Mouse (Mus musculus): ENCODE measurements around the gene Dhx9.
"Not testable (repeated sequence)": the region's sequence is repeated elsewhere in the genome, so short reads cannot be mapped to it uniquely, and the experiment has no call there.

Dhx9 gene

GRCm38 (mm10) chr1:153485201-153485796 lies 2.2 kb downstream of the Dhx9 start:
- no peak for DNase-seq

GRCm38 (mm10) chr1:153481025-153481412 lies 6.4 kb downstream of the Dhx9 start:
- DNase-seq = no peak

DNA sequence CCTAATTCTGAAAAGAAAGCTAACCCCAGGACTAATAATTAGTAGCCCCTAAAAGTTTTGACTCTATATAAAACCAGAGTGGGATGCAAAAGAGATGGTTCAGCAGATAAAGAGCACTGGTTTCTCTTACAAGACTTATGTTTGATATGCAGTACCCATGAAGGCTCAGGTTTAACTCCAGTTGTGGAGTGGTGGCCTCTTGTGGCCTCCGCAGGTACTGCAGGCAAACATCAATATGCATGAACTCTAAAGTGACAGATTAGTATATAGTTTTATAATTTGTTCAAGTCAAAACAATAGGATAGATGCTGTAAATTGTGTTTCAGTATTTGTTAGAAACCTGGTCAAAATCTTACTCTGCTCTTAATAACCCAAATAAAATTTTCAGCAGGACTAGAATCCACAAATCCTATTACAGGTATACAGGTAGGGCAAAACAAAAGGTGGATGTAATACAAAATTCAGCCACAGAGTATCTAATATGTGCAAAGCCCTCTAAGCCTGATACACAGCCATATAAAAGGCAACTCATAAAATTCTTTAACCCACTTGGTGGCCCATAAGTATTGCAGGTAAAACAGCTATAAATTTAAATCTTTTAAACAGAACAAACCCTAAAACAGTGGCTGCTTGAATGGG lies 7.0 kb downstream of the Dhx9 start:
- DNase-seq = peak; percentile 56 to 67

- DNase-seq = peak; percentile 9 to 21
Observed at GRCm38 (mm10) chr1:153479296-153479695, 8.2 kb downstream of the Dhx9 start.

DNA sequence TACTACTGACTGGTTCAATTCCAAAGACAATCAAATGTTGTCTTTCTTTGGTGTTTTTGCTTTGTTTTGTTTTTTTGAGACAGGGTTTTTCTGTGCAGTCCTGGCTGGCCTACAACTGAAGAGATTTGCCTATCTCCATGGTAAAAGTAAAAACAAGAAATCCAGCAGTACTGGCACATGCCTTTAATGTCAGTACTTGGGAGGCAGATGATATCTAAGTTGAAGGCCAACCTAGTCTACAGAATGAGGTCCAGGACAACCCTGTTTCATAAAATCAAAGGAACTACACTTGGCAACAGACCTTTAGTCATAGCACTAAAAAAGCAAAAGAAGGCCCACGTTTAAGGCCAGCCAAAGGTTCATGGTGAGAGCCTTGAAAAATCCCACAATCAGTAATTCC lies 25.7 kb downstream of the Dhx9 start:
- DNase-seq = no peak

- DNase-seq = no peak
Observed at GRCm38 (mm10) chr1:153456137-153456536, 31.3 kb downstream of the Dhx9 start.

DNA sequence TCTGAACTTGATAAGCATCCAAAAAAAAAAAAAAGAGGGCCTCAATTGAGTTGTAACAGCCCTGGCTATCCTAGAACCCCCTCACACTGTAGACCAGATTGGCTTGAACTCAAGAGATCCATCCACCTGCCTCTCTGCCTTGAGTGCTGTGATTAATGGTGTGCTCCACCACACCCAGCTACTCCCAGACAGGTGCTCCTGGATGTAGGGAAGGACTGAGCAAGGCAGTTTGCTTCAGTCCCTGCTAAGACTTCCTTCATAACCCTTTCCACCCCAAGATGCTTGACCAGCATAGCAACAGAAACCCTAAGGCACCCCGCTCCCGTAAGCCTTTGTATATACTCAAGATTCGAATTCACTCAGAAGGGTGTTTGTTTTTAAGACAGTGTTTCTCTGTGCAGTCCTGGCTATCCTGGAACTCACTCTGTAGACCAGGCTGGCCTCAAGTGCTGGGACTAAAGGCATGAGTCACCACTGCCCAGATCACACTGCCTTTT lies 34.3 kb downstream of the Dhx9 start:
- no peak for DNase-seq

DNA sequence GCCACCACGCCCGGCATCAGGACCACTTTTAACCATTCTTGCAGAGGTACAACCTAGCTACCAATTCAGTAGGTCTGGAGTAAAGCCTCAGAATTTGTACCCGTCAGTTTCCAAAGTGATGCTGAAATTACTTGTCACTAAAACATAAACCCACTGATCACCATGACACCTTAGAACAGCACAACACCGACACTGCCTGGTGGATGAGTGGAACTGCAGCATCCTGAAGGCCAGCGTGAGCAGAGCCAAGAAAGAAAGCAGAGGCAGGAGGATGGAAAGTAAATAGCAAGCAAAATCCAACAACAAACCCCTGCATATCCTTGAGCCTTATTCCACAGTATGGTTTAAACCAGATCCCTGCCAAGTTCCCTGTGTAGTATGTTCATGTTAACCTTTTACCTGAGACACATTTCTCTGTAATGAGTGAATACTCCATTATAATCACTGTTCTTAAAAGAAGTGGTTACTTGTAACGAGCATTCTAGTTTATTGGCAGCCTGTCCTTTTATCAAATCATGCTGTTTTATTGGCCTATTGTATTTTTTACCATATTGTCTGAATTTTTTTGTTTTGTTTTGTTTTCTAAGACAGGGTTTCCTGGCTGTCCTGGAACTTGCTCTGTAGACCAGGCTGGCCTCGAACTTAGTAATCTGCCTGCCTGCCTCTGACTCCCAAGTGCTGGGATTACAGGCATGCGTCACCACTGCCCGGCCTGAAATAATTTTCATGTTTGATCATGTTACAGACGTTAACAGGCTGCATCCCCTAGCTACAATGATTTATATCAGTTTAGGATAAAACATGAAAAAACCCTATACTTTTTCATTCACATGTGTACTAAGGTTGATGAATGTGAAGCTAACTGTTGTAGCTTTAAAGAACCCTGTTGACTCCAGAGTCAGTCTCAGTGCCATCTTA lies 36.0 kb downstream of the Dhx9 start:
- DNase-seq = peak; percentile 14 to 22

DNA sequence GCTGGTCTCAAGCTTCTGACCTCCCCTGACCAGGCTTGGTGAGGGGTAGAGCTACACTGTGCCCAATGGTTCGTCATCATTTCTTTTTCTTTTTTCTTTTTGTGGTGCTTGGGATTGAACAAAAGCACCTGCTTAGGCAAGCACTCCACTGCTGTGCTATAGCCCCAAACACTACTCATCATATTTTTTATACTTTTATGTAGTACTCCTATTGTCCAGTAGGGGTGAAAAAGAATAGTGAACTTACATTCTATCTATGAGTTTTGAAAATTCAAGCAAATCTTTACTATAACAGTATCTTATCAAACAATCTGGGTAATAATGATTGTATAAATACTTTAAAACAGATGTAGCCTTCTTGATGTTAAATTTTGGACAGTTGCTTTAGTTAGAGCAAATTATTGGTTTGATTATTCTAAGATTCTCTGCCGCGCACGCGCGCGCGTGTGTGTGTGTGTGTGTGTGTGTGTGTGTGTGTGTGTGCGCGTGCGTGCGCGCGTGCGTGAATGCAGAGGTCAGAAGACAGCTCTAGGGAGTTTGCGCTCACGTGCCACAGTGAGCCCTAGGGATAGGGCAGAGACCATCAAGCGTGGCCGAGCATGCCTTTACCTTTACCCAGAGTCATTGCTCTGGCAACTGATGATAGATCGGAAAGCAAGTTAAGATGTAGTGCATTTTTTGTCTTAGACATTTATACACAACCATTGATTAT lies 41.2 kb downstream of the Dhx9 start:
- no peak for DNase-seq

- DNase-seq = no peak
Observed at GRCm38 (mm10) chr1:153443632-153444031, 43.8 kb downstream of the Dhx9 start.

DNA sequence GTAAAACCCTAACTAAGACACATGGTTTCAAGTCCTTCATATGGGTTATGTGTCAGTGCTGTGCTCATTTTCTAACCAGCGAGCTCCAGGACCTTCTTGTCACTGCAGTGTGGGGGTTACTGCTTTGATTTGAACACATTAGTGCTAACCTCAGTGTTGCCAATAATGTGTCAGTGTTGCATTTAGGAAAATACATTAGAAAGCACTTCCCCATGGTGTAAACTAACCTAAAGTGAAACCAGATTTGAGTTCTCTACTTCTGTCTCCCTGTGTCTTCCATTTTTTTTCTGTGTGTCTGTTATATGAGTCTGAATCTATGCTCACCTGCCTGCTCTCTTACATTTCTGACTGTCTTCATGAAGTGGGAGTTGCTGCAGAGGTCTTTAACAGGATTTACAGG lies 44.4 kb downstream of the Dhx9 start:
- no peak for DNase-seq

DNA sequence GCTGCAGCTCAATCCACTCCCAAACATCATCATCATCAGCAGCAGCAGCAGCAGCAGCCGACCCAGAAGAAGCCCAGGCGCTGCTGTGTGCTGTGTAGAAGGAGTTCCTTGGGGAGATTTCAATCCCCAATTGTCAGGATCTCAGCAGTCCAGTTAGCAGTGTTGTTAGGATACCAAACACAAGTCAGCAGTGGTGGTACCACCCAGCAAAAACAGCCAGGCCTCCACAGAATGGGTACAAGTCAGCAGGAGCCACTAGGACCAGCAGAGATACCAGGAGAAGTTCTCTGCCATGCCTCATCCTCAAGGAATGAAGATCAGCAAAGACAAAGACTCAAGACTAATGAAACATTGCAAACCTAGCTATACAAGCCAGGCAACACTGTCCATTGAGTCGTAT lies 45.8 kb downstream of the Dhx9 start:
- no peak for DNase-seq

- DNase-seq = no peak
Observed at GRCm38 (mm10) chr1:153440752-153441151, 46.7 kb downstream of the Dhx9 start.

DNA sequence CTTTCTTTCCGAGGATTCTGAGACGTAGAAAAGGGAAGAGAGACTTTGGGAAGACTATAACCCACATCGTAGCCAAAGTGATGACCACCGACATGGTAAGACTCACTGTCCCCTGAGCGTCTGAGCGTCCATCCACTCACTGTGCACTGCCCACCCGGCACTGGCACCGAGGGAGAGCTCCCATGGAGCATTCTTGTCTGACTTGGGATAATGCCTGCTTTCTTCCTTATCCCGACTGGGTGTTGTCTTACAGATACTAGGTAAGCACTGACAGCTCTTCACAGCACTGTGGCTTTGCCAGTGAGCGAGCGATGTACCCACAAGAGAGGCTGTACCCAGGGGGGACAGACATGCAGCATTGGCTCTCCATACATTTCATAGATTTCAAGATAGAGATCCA lies 49.9 kb downstream of the Dhx9 start:
- no peak for DNase-seq

GRCm38 (mm10) chr1:153433851-153434589 lies 53.4 kb downstream of the Dhx9 start:
- no peak for DNase-seq

DNA sequence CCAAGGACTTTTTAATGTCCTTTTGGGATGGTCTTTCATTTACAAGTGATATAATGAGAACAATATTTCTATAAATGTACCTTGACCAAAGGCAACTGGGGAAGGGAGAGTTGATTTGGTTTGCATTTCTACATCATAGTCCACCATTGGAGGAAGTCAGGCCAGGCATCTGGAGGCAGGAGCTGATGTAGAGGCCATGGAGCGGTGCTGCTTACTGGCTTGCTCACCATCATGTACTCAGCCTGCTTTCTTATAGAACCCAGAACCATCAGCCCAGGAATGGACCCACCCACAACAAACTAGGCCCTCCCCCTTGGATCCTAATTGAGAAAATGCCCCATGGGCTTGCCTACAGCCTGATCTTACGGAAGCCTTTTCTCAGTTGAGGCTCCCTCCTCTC lies 55.1 kb downstream of the Dhx9 start:
- DNase-seq = no peak

DNA sequence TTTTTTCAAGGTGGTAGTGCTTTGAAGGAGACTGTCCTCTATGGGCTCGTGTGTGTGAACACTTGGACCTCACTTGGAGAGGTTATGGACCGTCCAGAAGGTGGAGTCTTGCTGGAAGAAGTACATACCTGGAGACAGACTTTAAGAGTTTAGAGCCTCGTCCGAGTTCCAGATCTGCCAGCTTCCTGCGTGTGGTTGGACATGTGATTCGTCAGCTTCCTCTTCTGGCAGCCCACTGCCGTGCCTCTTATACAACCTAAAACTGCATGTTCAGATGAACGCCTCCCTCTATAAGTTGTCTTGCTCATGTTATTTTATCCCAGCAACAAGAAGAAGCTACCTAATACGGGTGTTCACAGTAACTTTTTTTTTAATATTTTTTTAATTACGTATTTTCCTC lies 55.8 kb downstream of the Dhx9 start:
- no peak for DNase-seq

DNA sequence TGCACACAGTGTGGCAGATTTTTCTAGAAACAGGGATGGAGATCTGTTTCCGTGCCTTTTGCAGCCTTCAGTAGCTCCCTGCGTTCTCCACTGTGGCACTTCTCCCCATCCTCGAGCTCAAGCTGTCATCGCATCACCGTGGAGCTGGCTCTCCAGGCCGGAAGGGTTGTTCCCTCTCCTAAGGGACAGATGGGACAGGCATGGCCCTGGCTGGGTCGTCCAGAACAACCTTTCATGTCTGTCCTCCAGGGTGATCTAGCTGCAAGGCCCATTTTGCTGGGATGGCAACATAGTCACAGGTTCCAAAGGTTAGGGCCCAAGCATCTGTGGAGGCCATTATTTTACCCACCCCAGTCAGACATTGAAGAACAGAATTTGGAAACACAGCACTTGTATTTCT lies 56.3 kb downstream of the Dhx9 start:
- no peak for DNase-seq

DNA sequence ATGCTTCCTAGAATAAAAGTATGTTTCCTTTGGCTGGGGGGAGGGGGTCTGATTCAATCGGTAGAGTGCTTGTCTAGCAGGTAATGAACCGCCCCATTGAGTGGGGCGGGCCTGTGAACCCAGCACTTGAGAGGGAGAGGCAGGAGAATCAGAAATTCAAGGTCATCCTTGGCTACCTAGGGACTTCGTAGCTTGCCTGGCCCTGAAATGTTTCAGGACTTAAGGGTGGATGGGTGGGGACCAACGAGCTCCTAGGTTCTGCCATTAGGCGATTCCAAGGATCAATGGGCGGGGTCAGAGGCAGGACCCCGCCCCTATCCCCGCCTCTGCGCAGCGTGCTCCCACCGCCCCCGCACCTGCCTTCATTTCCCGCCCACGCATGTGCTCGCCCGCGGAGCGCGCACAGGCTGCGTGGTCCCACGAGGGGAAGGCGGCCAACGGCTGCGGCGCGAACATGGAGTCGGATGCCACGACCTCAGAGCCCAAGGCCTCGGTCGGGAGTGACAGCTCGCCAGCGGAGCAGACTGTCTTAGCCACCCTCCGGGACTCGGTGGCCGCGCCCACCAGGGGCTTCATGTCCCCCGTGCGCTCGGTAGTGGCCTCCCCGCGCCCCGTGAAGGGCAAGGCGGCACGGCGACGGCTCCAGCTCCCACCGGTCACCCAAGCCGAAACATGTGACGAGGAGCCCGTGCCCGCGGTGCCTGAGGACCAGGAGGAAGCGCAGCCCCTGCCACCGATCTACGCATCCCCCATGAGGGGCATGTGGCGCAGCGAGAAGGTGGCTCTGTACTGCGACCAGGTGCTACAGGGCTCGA lies 62.5 kb downstream of the Dhx9 start, which contains the start of gene Shcbp1l:
Gene Shcbp1l (plus strand): TSS at position 393 of the 815 bp plus-strand sequence.
- peak; percentile 67 to 78 for DNase-seq

DNA sequence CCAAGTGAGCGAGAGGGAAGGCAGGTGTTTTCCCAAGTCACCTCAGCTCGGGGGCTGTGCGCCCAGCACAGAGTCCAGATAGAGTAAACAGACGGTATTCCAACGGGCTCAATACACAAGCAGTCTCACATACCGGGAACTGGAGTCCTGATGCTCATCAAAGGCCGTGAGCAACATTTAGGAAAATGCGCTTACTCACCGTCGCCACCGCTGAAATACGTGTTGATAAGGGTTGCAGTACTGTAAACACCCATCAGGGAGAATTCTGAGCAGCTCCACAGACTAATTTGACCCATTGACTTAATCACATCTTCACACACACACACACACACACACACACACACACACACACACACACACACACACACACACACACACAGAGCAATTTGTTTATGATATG lies 63.2 kb downstream of the Dhx9 start:
- no peak for DNase-seq

GRCm38 (mm10) chr1:153417805-153418204 lies 69.7 kb downstream of the Dhx9 start:
- DNase-seq = not testable (repeated sequence)

Data from cerebellum, postnatal 36 days (tissue).